Mouse (Mus musculus) adrenal gland (tissue): ENCODE measurements at regions not wholly inside any gene's neighbourhood (a gene's known extent, or its start where the extent isn't known, plus 50 kb on each side); places are given as distances from the start of the nearest gene placed in this dataset.

Experiments
- intact Hi-C: fragments of 180-260 bp; cut with DNase I; formaldehyde crosslinking; loops from one replicate; pipeline ENCODE4 v1.15.1; 2025

DNA sequence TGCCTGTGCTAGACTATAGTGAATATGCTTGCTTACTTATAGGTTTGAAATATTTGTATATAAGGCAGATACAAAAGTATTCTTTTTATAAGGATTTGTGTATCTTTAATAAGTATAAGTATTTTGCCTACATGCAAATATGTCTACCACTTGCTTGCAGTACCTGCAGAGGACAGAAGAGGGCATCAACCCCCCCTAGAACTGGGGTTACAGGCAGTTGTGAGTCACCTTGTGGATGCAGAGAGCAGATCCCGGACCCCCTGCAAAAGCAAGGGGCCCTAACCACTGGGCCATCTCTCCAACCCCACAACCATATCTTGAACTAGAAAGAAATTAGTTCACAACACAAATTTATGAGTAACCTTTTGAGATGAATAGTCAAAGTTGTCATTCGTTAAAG is 91.3 kb upstream of the Phactr1 start:
- intact Hi-C loops, result loop anchor here (5.0 to 10.0 kb wide), 4 partner anchors 287 to 944 kb away; partner anchors contain the start of gene Edn1

DNA sequence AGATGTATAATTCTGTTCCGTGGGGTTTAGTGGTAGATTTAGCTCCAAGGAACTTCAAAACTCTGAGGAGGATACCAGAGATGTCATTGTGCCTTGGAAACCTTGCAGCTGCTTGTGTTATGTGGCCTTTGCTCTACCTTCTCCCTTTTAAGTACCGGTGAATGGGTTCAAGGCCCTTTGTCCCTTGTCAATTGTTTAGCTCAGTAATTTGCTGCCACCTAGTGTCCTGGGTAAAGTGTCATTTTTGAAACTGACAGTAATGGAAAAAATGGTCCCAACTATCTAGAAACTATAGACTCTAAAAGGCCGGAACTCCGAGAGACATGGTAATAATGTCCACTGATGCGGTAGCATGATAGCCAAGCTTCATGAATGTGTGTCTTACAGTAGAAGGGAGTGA is 90.8 kb upstream of the Phactr1 start:
- intact Hi-C loops, result loop anchor here (5.0 to 10.0 kb wide), 4 partner anchors 287 to 945 kb away; partner anchors contain the start of gene Edn1

DNA sequence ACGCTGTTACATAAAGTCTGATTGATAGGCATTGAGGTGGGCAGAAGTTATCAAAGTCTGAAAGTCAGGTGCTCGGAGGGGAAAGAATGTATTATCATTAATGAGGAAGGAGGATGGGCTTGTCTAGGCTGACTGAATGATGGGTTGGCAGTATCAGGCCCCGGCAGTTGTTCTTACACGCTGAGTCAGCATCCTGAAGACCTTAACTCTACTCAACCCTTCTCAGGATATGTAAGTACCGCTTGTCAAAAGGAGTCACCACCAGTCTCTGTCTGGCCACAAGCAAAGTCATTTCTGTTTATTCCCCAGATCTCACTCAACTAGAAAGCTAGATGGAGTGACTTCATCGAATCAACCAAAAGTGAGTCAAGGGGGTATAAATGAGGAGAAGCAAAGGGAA is 90.0 kb upstream of the Phactr1 start:
- intact Hi-C loops, result no loop called here

DNA sequence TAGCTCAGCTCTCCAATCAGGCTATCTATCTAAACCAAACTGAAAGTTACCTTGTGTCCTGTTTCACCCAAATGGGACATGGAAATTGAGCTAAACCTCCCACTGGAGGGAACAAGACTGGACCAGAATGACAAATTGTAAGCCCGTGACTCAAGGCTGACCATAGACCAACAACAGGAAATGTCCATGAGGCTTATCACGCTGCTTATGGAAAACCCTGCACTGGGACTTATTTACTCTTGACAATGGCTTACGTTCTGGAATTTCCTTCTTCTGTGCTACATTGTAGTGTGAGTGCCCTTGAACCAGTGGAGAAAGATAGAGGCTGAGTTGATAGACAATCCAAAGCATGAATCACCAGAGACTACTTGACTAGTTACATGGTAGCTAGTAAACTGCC is 87.5 kb upstream of the Phactr1 start:
- intact Hi-C loops, result no loop called here

DNA sequence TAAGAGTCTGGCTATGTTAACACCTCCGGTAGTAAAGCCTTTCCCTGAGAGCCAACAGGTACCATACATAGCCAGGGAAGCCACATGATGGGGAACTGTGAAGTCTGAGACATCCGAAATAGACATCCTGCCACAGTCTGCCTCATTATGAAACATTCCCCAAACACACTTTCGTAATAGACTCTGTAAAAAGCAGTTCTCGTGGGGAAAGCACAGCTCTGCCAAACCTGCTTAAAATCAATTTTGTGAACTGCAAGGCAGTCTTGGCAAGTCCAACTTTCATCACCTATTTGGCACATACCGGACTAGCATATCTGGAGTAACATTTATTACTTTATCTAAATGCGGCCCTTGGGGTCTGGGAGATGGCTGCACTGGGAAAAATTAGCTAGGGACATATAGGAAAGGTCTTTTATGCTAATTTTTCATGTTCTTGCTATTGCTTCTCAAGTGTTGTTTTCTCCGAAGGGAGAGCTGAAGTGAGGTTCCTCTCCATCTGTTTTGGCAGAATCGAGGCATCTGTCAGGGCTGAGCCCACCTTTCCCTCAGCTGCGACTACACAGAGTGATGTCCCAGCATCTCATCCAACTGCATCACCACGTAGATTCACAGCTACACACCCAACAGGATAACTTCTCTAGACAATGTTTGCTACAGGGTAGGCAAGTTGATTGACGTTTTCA is 86.8 kb upstream of the Phactr1 start:
- intact Hi-C loops, result no loop called here

DNA sequence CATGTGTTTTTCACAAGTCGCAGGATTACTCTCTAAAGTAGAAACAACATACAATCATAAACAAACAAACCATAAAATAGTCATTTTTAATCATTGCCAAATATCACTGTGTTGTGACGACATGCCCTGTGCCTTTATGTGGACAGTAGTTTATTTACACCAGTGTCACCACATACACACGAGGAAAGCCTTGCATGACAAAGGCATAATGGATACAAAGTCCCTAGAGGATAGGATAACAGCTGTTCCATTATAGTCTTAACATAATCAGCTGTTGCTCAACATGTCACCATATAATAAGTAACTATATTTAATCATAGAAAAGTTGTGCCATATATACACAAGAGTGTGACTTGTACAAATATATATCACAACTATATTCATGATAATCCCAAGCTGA is 85.2 kb upstream of the Phactr1 start:
- intact Hi-C loops, result no loop called here

DNA sequence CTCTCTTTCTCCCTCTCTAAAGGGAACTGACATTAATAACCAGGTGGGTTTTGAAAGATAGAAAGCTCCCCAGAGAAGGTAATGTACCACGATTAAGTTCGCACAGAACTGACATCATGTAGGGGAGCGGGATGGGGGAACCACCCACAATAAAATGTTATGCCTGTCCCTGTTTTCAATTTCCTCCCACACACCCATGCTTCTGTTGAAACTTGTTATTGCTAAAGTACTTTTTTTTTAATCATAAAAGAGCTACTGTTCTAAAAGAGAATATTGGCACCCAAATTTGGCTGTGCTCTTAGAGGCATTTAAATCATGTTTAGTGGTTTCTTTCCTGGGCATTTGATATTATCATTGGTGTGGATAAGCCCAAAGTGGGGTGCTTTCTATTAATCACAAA is 82.6 kb upstream of the Phactr1 start:
- intact Hi-C loops, result no loop called here

DNA sequence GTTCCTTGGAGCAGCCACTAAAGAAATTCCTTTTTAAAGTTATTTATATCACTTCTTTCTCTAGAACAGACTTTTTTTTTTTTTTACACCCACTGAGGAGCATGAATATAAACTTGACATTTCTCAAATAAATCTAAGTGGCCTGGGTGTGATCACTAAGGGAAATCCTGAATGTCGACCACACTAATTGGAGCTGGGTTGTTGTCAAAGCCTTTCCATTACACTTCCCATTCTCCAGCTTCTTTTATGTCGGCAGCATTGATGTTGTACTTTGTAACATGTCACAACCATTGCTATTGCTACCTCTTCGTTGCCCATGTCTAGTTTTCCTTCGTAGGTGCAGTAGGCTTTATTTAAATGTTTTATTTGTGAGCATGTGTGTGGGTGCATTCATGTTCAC is 77.1 kb upstream of the Phactr1 start:
- intact Hi-C loops, result no loop called here

DNA sequence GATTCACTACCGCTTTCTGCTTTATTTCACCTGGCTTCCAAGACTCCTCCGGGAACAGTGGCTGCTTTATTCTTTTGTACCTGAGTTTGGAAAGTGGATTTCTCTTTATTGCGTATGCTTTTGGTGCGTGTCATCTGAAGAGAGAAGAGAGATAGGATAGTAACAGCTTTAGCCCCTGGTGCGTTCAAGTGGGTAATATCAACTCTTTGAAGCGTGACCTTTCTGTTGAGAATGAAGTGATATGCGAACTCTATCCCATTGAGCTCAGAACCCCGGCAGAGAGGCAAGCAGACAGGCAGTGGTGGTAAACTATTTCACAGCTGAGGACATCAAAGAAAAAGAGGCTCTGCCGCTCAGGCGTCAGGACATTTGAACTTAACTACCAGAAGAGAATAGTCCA is 72.7 kb upstream of the Phactr1 start:
- intact Hi-C loops, result no loop called here

DNA sequence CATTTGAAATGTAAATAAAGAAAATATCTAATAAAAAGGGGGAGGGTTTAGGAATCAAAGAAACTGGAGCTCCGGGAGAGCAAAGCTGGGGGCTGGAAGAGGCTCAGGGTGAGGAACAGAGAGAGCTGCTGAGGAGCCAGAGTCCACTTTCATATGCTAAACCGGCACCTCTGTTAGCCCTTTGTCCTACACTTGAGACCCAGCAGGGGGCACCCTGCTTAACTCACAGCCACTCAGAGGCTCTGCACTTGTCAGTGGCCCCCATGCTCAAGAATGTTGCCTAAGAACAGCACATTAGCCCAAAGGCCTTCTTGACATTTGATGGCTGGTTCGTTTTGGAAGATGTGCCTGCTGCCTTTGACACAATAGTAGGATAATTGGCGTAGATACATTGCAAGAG is 71.5 kb upstream of the Phactr1 start:
- intact Hi-C loops, result no loop called here

DNA sequence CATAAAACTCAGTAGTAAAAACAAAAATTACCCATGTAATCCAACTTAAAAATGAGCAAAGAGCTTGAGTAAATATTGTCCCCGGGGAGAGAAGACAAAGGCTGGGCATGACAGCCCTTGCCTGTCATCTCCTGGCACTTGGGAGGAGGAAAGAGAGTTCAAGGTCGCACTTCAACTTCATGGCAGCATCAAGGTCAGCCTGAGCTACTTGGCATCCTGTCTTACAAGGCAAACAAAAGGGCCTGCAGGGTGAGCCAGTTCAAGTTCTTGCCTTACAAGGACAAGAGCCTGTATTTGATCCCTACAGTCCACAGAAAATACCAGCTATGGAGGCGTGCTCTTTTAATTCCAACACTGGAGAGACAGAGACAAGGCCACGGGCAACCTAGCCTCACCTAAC is 67.1 kb upstream of the Phactr1 start:
- intact Hi-C loops, result no loop called here

DNA sequence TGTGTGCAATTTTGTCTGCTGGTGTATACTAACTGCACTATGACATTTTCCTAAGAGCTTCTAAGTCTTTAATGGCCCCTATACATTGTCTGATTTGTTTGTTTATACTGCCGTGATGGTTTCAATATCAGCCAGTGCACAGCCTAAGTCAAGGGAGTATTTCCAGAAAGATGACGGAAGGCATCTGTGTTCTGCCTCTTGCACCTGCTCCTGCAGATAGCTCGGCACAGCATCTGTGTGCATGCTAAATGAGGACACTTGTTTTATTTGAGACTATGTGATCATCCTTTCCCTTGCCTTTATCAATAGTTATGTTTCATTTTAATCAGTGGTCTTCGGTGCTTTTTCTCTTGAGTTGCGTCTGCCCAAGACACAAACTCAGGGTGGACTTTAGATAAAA is 64.6 kb upstream of the Phactr1 start:
- intact Hi-C loops, result no loop called here

DNA sequence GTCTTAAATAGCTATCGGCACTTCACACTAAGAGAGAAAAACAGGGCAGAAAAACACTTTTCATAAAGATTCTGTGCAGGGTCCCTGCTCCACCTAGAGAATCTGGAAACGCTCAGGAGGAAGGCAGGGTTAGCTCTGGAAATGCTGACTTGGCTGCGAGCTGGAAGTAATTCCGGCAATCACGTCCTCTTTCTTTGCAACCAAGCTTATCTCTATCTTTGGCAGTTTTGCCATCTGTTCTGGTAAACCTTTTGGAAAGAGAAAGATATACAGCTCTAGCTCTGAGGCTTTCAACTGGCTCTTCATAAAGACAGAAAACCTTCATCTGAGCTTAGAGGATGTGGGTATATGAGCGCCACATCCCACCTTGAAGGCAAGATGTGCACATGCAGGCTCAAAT is 63.2 kb upstream of the Phactr1 start:
- intact Hi-C loops, result no loop called here

DNA sequence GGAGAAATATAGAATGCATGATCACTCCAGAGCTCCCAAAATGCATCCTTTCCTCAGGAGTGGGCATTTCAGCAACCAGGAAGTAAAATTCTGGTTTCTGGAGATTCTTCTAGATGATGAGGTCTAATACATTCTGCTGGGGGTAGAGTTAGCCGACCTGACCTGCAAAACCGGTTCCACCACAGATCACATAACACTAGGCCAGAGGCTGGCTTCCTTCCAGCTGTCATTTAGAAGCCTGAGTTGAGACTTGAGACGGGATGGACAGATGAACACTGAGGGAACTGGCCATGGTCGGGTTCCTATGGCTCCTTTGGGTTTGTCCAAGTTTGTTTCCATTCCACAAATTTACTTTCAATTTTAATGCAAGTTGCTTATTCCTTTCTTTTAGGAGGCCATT is 62.6 kb upstream of the Phactr1 start:
- intact Hi-C loops, result no loop called here

DNA sequence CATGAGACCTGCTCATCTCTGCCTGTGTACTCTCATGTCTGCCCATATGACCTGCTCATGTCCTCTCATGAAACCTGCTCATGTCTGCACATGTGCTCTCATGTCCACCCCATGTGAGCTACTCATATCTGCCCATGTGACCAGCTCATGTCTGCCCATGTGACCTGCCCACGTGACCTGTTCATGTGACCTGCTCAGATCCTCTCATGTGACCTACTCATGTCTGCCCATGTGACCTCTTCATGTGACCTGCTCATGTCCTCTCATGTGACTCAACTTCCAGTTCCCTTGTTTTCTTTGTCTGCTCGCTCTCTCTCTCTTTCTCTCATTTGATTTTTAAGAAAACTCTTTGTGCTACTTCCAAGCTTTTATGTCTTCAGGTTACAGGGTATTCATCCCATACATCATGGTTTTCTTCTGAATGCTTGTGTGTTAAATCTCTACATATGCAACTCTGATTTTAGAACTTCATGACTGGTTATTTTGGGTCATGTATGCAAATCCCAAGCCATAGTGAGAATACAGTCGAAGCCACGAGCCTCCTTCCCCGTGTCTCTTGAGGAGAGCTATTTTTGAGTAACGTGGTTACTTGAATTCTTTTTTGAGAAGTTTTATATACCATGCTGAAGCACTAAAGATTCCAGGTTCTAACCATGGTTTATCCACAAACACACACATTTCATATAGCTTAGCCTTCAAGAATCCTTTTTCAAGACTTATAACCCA is 60.7 kb upstream of the Phactr1 start:
- intact Hi-C loops, result no loop called here

DNA sequence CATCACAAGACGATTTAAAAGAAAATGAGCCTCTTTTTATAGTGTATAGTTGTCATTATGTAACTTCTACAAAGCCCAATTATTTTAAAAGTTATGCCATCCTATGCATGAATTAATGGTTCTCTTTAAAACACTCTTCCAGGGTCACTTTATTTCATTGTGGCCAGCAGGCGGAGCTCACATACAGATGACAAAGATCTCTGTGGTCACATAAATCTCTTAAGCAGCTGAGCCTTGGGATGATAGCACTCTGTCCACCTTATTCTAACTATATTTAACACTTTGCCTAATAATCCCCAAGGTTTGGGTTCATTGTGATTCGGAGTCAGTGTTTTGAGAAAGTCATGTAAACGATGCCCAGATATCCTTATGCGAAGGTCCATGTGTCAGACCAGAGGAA is 56.9 kb upstream of the Phactr1 start:
- intact Hi-C loops, result no loop called here
